Mouse (Mus musculus): ENCODE data around the gene Psmd5. TPM values are rescaled to one million over a fixed set of nuclear protein-coding genes. Genes with fewer than 3 reads are reported as not detected.

Psmd5 gene
- polyA plus RNA-seq, 1 experiment from 2014 or later = 129 TPM

- ATAC-seq = no peak
- Histone ChIP-seq H3K27me3 (replicated peaks; ENCODE audit: control insufficient read depth, insufficient read depth, low read length) (no peaks in the 10 kb centered on the region), H3K9ac (ENCODE audit: low read length) (no peak overlapping the region), H3K27ac (ENCODE audit: low read depth, low read length) (no peak overlapping the region), H3K4me2 (ENCODE audit: low read length) (no peak overlapping the region), H3K36me3 (ENCODE audit: control insufficient read depth, insufficient read depth, low read length) (0 out of 2 replicates have a peak, but pooled peaks cover 3% of the 10 kb centered on the region), H3K4me3 (ENCODE audit: low read depth, low read length) (no peak overlapping the region), H3K9me3 (replicated peaks; ENCODE audit: control insufficient read depth, low read length) (no peaks in the 10 kb centered on the region), H3K4me1 (ENCODE audit: control insufficient read depth, insufficient read depth, low read length) (no peaks in the 10 kb centered on the region; the same call in 1 of the 2 replicates)
- DNase-seq (ENCODE audit: low spot score) = no peak
- WGBS = 74% methylated on average over 4 of the region's 4 CpGs
Observed at GRCm38 (mm10) chr2:34901726-34902125, 27.0 kb upstream of the Psmd5 start.

GRCm38 (mm10) chr2:34900412-34900811, 25.6 kb upstream of the Psmd5 start:
- Histone ChIP-seq H3K9me3 (replicated peaks; ENCODE audit: control insufficient read depth, low read length) (no peaks in the 10 kb centered on the region), H3K4me1 (ENCODE audit: control insufficient read depth, insufficient read depth, low read length) (no peaks in the 10 kb centered on the region; the same call in 1 of the 2 replicates), H3K9ac (ENCODE audit: low read length) (no peak overlapping the region), H3K27ac (ENCODE audit: low read depth, low read length) (no peak overlapping the region), H3K36me3 (ENCODE audit: control insufficient read depth, insufficient read depth, low read length) (0 out of 2 replicates have a peak, but pooled peaks cover 7% of the 10 kb centered on the region), H3K4me3 (ENCODE audit: low read depth, low read length) (no peak overlapping the region), H3K27me3 (replicated peaks; ENCODE audit: control insufficient read depth, insufficient read depth, low read length) (no peaks in the 10 kb centered on the region), H3K4me2 (ENCODE audit: low read length) (no peak overlapping the region)
- ATAC-seq (no peak), DNase-seq (ENCODE audit: low spot score) (no peak)
- WGBS = 75% methylated on average over 1 of the region's 1 CpGs

DNA sequence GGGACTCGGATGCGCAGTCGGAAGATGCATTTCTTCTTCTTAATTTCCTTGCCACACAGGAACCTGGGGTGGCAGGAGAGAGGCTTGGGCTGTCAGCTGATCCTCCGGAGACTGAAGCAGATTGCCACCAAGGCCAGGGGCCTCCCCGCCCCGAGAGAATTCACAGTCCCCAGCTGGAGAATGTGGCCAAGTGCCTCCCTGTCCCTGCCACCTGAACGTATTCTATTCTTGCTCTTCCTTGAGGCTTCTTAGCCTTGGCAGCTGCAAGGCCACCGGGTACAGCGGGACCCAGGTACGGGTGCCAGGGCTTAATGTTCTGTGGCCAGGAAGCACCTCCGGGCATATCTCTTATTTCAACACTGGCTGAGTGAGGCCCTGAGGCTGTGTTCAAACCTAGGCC, 24.9 kb upstream of the Psmd5 start:
- DNase-seq (ENCODE audit: low spot score) (no peak), ATAC-seq (no peak)
- Histone ChIP-seq H3K9ac (ENCODE audit: low read length) (no peak overlapping the region), H3K9me3 (replicated peaks; ENCODE audit: control insufficient read depth, low read length) (no peaks in the 10 kb centered on the region), H3K27me3 (replicated peaks; ENCODE audit: control insufficient read depth, insufficient read depth, low read length) (no peaks in the 10 kb centered on the region), H3K4me2 (ENCODE audit: low read length) (no peak overlapping the region), H3K36me3 (ENCODE audit: control insufficient read depth, insufficient read depth, low read length) (0 out of 2 replicates have a peak, but pooled peaks cover 7% of the 10 kb centered on the region), H3K27ac (ENCODE audit: low read depth, low read length) (no peak overlapping the region), H3K4me3 (ENCODE audit: low read depth, low read length) (no peak overlapping the region), H3K4me1 (ENCODE audit: control insufficient read depth, insufficient read depth, low read length) (no peaks in the 10 kb centered on the region; the same call in 1 of the 2 replicates)
- 82% methylated on average over 11 of the region's 11 CpGs for WGBS

DNA sequence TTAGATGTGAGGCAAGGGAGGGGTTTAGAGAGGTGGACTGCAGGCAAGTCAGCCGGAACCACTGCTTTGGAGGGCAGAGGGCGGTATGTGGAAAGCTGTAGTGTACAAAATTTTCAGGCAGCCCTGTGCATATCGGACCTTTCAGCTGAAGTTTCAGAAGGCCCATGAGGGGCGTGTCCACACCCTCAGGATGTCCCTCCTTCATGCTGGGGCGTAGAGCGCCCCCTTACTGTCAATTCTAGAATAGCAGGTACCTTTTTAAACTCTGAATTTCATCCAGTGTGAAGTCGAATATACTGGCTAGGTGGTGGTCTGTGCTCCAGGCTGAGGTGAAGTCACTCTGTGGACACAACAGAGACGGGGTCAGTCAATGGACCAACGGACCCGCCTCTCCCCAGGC, 23.1 kb upstream of the Psmd5 start:
- WGBS = 21% methylated on average over 10 of the region's 10 CpGs
- H3K27ac ChIP-seq (ENCODE audit: low read depth, low read length) = no peak overlapping the region
- H3K9me3 ChIP-seq (replicated peaks; ENCODE audit: control insufficient read depth, low read length) = no peaks in the 10 kb centered on the region
- H3K4me3 ChIP-seq (ENCODE audit: low read depth, low read length) = no peak overlapping the region
- no peak overlapping the region for H3K9ac ChIP-seq (ENCODE audit: low read length)
- peak; percentile 13 for DNase-seq (ENCODE audit: low spot score)
- H3K4me1 ChIP-seq (ENCODE audit: control insufficient read depth, insufficient read depth, low read length) = no peaks in the 10 kb centered on the region
- H3K36me3 ChIP-seq (ENCODE audit: control insufficient read depth, insufficient read depth, low read length) = 0 out of 2 replicates have a peak, but pooled peaks cover 7% of the 10 kb centered on the region
- H3K4me2 ChIP-seq (ENCODE audit: low read length) = no peak overlapping the region
- no peaks in the 10 kb centered on the region for H3K27me3 ChIP-seq (replicated peaks; ENCODE audit: control insufficient read depth, insufficient read depth, low read length)
- no peak for ATAC-seq

DNA sequence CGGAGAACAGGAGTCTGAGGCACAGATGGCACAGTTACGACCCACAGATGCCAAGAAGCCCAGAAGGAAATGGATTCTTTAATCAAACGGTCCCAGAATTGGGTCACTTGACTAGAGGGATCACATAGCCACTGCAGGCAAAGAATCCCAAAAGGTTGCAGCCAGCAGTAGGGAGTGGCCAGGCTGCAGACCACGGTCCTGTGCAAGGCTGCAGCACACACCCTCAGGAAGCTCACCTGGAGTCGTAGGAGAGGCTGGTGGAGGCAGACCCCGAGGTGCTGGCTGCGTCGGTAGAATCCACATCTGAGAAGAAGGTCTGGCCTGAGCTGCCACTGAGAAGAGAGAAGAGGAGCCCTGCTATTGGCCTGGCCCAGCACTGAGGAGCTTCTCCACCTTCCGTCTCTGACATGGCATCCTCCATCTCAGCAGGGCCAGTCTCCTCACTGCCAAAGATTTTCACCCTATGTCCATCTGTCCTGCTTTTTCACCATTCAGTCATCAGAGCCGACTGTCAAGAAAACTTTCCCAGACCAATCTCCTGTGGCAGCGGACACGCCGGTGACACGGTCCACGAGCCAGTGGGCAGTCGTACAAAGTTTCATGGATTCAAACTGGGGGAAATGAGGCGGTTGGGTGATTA, 22.2 kb upstream of the Psmd5 start:
- Histone ChIP-seq H3K4me3 (ENCODE audit: low read depth, low read length) (no peak overlapping the region), H3K27me3 (replicated peaks; ENCODE audit: control insufficient read depth, insufficient read depth, low read length) (no peaks in the 10 kb centered on the region), H3K9ac (ENCODE audit: low read length) (no peak overlapping the region), H3K36me3 (ENCODE audit: control insufficient read depth, insufficient read depth, low read length) (0 out of 2 replicates have a peak, but pooled peaks cover 7% of the 10 kb centered on the region), H3K4me1 (ENCODE audit: control insufficient read depth, insufficient read depth, low read length) (no peaks in the 10 kb centered on the region), H3K27ac (ENCODE audit: low read depth, low read length) (no peak overlapping the region), H3K9me3 (replicated peaks; ENCODE audit: control insufficient read depth, low read length) (no peaks in the 10 kb centered on the region), H3K4me2 (ENCODE audit: low read length) (no peak overlapping the region)
- ATAC-seq (no peak), DNase-seq (ENCODE audit: low spot score) (no peak)
- 87% methylated on average over 17 of the region's 17 CpGs for WGBS

- H3K4me1 ChIP-seq (ENCODE audit: control insufficient read depth, insufficient read depth, low read length) = no peaks in the 10 kb centered on the region
- WGBS = 81% methylated on average over 19 of the region's 19 CpGs
Observed at GRCm38 (mm10) chr2:34895503-34896113, 20.8 kb upstream of the Psmd5 start.

GRCm38 (mm10) chr2:34893950-34894349, 19.2 kb upstream of the Psmd5 start:
- Histone ChIP-seq H3K9me3 (replicated peaks; ENCODE audit: control insufficient read depth, low read length) (no peaks in the 10 kb centered on the region), H3K4me3 (ENCODE audit: low read depth, low read length) (no peak overlapping the region), H3K27ac (ENCODE audit: low read depth, low read length) (no peak overlapping the region), H3K27me3 (replicated peaks; ENCODE audit: control insufficient read depth, insufficient read depth, low read length) (no peaks in the 10 kb centered on the region), H3K36me3 (ENCODE audit: control insufficient read depth, insufficient read depth, low read length) (0 out of 2 replicates have a peak, but pooled peaks cover 4% of the 10 kb centered on the region), H3K4me2 (ENCODE audit: low read length) (no peak overlapping the region), H3K4me1 (ENCODE audit: control insufficient read depth, insufficient read depth, low read length) (no peaks in the 10 kb centered on the region), H3K9ac (ENCODE audit: low read length) (no peak overlapping the region)
- no peak for DNase-seq (ENCODE audit: low spot score)
- WGBS = 78% methylated on average over 5 of the region's 5 CpGs
- no peak for ATAC-seq

More at GRCm38 (mm10) chr2:34895503-34896113, 20.8 kb upstream of the Psmd5 start:
- DNase-seq (ENCODE audit: low spot score) (no peak), ATAC-seq (no peak)
- no peaks in the 10 kb centered on the region for H3K27me3 ChIP-seq (replicated peaks; ENCODE audit: control insufficient read depth, insufficient read depth, low read length)
- H3K9me3 ChIP-seq (replicated peaks; ENCODE audit: control insufficient read depth, low read length) = no peaks in the 10 kb centered on the region
- H3K27ac ChIP-seq (ENCODE audit: low read depth, low read length) = no peak overlapping the region
- no peak overlapping the region for H3K9ac ChIP-seq (ENCODE audit: low read length)
- no peak overlapping the region for H3K4me2 ChIP-seq (ENCODE audit: low read length)
- H3K36me3 ChIP-seq (ENCODE audit: control insufficient read depth, insufficient read depth, low read length) = 0 out of 2 replicates have a peak, but pooled peaks cover 4% of the 10 kb centered on the region
- no peak overlapping the region for H3K4me3 ChIP-seq (ENCODE audit: low read depth, low read length)

- WGBS = 71% methylated on average over 2 of the region's 2 CpGs
- no peak overlapping the region for H3K4me3 ChIP-seq (ENCODE audit: low read depth, low read length)
- H3K9ac ChIP-seq (ENCODE audit: low read length) = no peak overlapping the region
- H3K9me3 ChIP-seq (replicated peaks; ENCODE audit: control insufficient read depth, low read length) = no peaks in the 10 kb centered on the region
- no peaks in the 10 kb centered on the region for H3K27me3 ChIP-seq (replicated peaks; ENCODE audit: control insufficient read depth, insufficient read depth, low read length)
- DNase-seq (ENCODE audit: low spot score) (no peak), ATAC-seq (no peak)
- H3K4me1 ChIP-seq (ENCODE audit: control insufficient read depth, insufficient read depth, low read length) = no peaks in the 10 kb centered on the region
- no peaks in the 10 kb centered on the region for H3K36me3 ChIP-seq (ENCODE audit: control insufficient read depth, insufficient read depth, low read length)
- no peak overlapping the region for H3K4me2 ChIP-seq (ENCODE audit: low read length)
- H3K27ac ChIP-seq (ENCODE audit: low read depth, low read length) = no peak overlapping the region
Observed at GRCm38 (mm10) chr2:34884186-34884585, 9.4 kb upstream of the Psmd5 start.

DNA sequence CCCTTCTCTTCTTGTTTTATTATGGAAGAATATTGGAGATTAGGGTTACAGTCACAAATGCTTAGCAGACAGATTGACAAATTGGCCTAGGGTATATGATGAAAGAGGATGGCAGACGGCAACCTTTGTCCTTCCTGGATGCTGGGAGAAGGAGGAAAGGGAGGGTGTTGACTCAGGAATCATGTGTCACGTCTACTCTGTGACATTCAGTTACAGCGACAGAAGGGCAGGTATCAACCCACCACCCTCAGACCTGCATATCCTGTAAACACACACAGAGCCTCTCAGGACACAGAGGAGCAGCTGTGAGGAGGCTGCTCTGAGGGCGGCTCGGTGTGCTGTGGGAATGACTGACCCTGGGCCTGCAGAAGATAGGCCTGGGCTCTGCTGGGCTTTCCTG, 8.4 kb upstream of the Psmd5 start:
- Histone ChIP-seq H3K9ac (ENCODE audit: low read length) (no peak overlapping the region), H3K27me3 (replicated peaks; ENCODE audit: control insufficient read depth, insufficient read depth, low read length) (no peaks in the 10 kb centered on the region), H3K27ac (ENCODE audit: low read depth, low read length) (no peak overlapping the region), H3K4me1 (ENCODE audit: control insufficient read depth, insufficient read depth, low read length) (no peaks in the 10 kb centered on the region), H3K36me3 (ENCODE audit: control insufficient read depth, insufficient read depth, low read length) (no peaks in the 10 kb centered on the region), H3K9me3 (replicated peaks; ENCODE audit: control insufficient read depth, low read length) (no peaks in the 10 kb centered on the region), H3K4me3 (ENCODE audit: low read depth, low read length) (no peak overlapping the region), H3K4me2 (ENCODE audit: low read length) (no peak overlapping the region)
- ATAC-seq (no peak), DNase-seq (ENCODE audit: low spot score) (no peak)
- WGBS = 75% methylated on average over 5 of the region's 5 CpGs
